Mouse (Mus musculus) embryonic fibroblast, embryonic 13.5 days (primary cell): Measurements from ENCODE around the gene Tmem184b.
A peak's percentile ranks its signal among the peaks of the same experiment; 100 is the strongest.

Experiments used
- CTCF ChIP-seq: IDR thresholded peaks from 2 replicates; pipeline ENCODE4 v1.5.1; 2011; ENCODE audit warnings: mild to moderate bottlenecking, control low read depth, low read length, moderate library complexity, borderline replicate concordance; ENCODE audit not compliant: insufficient read depth
- POLR2A ChIP-seq: IDR thresholded peaks from 2 replicates; pipeline ENCODE4 v1.6.1; 2011; ENCODE audit warnings: low read depth, mild to moderate bottlenecking, control low read depth, low read length, moderate library complexity

- peak; percentile 54 for TF ChIP-seq POLR2A
- TF ChIP-seq CTCF, result no peak
Measured at GRCm38 (mm10) chr15:79347165-79347844, 56.1 kb downstream of the Tmem184b start.
